ENCODE assay signal across 14 mouse cellular contexts in the genomic region with DNA sequence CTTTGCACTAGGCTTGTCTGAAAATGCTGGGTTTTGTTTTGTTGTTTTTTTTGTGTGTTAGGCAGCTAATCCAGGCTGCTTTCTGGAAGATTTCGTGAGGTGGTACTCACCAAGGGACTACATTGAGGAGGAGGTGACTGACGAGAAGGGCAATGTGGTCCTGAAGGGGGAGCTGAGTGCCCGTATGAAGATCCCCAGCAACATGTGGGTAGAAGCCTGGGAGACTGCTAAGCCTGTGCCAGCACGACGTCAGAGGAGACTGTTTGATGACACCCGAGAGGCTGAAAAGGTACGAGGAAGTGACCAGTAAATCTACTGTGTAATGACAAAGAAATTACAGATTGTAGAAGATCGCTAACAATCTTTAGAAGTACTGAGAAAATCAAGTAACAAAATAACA.
DNase-seq lines count a peak whose midpoint lies in the region; ATAC-seq and TF ChIP-seq lines count a peak whose summit lies in the region.
"Had no signal": no experiment of that assay in that cellular context is flagged by ENCODE, and none has a peak within 500 bp of the region (broad histone marks: within the 10 kb centered on the region; RNA-seq: fewer than 3 reads in every experiment).

No protein-coding gene starts in this region.

- peaks cover 57% of the 10 kb centered on the region for H3K36me3 ChIP-seq in forebrain, postnatal 0 days (ENCODE audit: insufficient read depth)
- peaks cover 40% of the 10 kb centered on the region for H3K36me3 ChIP-seq in forebrain, embryonic 16.5 days (ENCODE audit: control insufficient read depth, insufficient read depth)
- peaks cover 34% of the 10 kb centered on the region for H3K36me3 ChIP-seq in midbrain, postnatal 0 days (ENCODE audit: insufficient read depth, low read length)
- H3K36me3 ChIP-seq in midbrain, embryonic 10.5 days: peaks cover 94% of the 10 kb centered on the region
- H3K36me3 ChIP-seq in stomach, postnatal 0 days (ENCODE audit: control insufficient read depth, insufficient read depth, low read length): peaks cover 41% of the 10 kb centered on the region

- WGBS in forebrain, postnatal 0 days: 81% methylated on average over 8 of the region's 8 CpGs
- WGBS in forebrain, embryonic 16.5 days: 84% methylated on average over 8 of the region's 8 CpGs
- 74% methylated on average over 8 of the region's 8 CpGs for WGBS in midbrain, postnatal 0 days
- 83% methylated on average over 8 of the region's 8 CpGs for WGBS in midbrain, embryonic 10.5 days
- WGBS in stomach, postnatal 0 days: 73% methylated on average over 8 of the region's 8 CpGs

- no peak overlapping the region for H3K4me3 ChIP-seq in forebrain, postnatal 0 days (ENCODE audit: low read depth, low read length)
- H3K4me3 ChIP-seq in forebrain, embryonic 16.5 days (replicated peaks; ENCODE audit: low read length): no peak overlapping the region
- no peak overlapping the region for H3K4me3 ChIP-seq in midbrain, postnatal 0 days (ENCODE audit: low read depth, low read length)
- no peak overlapping the region for H3K4me3 ChIP-seq in midbrain, embryonic 10.5 days
- H3K4me3 ChIP-seq in stomach, postnatal 0 days (ENCODE audit: low read depth, low read length): no peak overlapping the region
- H3K4me3 ChIP-seq: kidney, embryonic 15.5 days; lung, embryonic 15.5 days; megakaryocyte, embryonic 14.5 days had no signal

- ATAC-seq in forebrain, postnatal 0 days: peak; percentile 61; the same call in 1 of the 2 replicates
- no peak for ATAC-seq in forebrain, embryonic 16.5 days
- ATAC-seq in midbrain, postnatal 0 days (ENCODE audit: low FRiP score): no peak
- no peak for ATAC-seq in stomach, postnatal 0 days (ENCODE audit: low FRiP score, low TSS enrichment)
- ATAC-seq in erythroblast, adult 5-6 weeks (replicated peaks; ENCODE audit: low FRiP score, poor library complexity, severe bottlenecking): no peak
- ATAC-seq: inflammation-experienced regulatory T-cells, adult 6 months had no signal

- peak; percentile 43 for TF ChIP-seq CTCF in forebrain, postnatal 0 days (IDR thresholded peaks at IDR 0.05; ENCODE audit: low read depth)
- peak; percentile 28; the same call in 1 of the 2 replicates for TF ChIP-seq CTCF in midbrain, postnatal 0 days (IDR thresholded peaks at IDR 0.05)
- TF ChIP-seq CTCF in stomach, postnatal 0 days (IDR thresholded peaks at IDR 0.05; ENCODE audit: low read depth): 0 out of 2 replicates have a peak, but pooled peaks have one; percentile 13

- TF ChIP-seq EP300 in stomach, postnatal 0 days (optimal IDR thresholded peaks at IDR 0.05): no peak

- H3K27ac ChIP-seq in forebrain, postnatal 0 days (ENCODE audit: low read depth, low read length): no peak overlapping the region
- H3K27ac ChIP-seq in forebrain, embryonic 16.5 days (ENCODE audit: low read length): no peak overlapping the region
- no peak overlapping the region for H3K27ac ChIP-seq in midbrain, postnatal 0 days (ENCODE audit: low read depth, low read length)
- H3K27ac ChIP-seq in midbrain, embryonic 10.5 days (replicated peaks): no peak overlapping the region
- no peak overlapping the region for H3K27ac ChIP-seq in stomach, postnatal 0 days (replicated peaks)
- H3K27ac ChIP-seq: kidney, embryonic 15.5 days; lung, embryonic 15.5 days had no signal

- DNase-seq in forebrain, postnatal 0 days: peak; percentile 32
- DNase-seq in heart, postnatal 10 days: peak; percentile 50 to 53
- no peak for DNase-seq in heart, postnatal 25 days (ENCODE audit: low spot score)
- DNase-seq in midbrain, postnatal 0 days (ENCODE audit: low spot score): peak; percentile 27
- no peak for DNase-seq in midbrain, embryonic 10.5 days (ENCODE audit: low spot score)
- no peak for DNase-seq in stomach, postnatal 0 days (ENCODE audit: low spot score)
- DNase-seq: B cell, adult 2 months; thymus, adult 2 months had no signal

- intact Hi-C loops in heart, postnatal 10 days (cut with DNase I): loop anchor here (5.0 kb wide), 1 partner anchor 205 kb away; no protein-coding TSS in a partner anchor
- intact Hi-C loops in heart, postnatal 25 days (cut with DNase I): loop anchor here (5.0 kb wide), 1 partner anchor 210 kb away; no protein-coding TSS in a partner anchor

- no peak overlapping the region for H3K9ac ChIP-seq in forebrain, postnatal 0 days
- H3K9ac ChIP-seq in forebrain, embryonic 16.5 days (replicated peaks; ENCODE audit: low read depth, low read length): no peak overlapping the region
- H3K9ac ChIP-seq in midbrain, postnatal 0 days (replicated peaks; ENCODE audit: low read length, poor library complexity, severe bottlenecking): no peak overlapping the region
- H3K9ac ChIP-seq in stomach, postnatal 0 days (ENCODE audit: low read length): no peak overlapping the region
- H3K9ac ChIP-seq: kidney, embryonic 15.5 days; lung, embryonic 15.5 days had no signal

- no peaks in the 10 kb centered on the region for H3K9me3 ChIP-seq in forebrain, postnatal 0 days (ENCODE audit: low read length)
- H3K9me3 ChIP-seq in forebrain, embryonic 16.5 days (ENCODE audit: control insufficient read depth, low read length): no peaks in the 10 kb centered on the region
- no peaks in the 10 kb centered on the region for H3K9me3 ChIP-seq in midbrain, postnatal 0 days (ENCODE audit: low read length)
- H3K9me3 ChIP-seq in midbrain, embryonic 10.5 days (replicated peaks): peaks cover 8% of the 10 kb centered on the region; the same call in 1 of the 2 replicates
- H3K9me3 ChIP-seq in stomach, postnatal 0 days (ENCODE audit: control insufficient read depth, low read length): no peaks in the 10 kb centered on the region
- H3K9me3 ChIP-seq: lung, embryonic 15.5 days had no signal

- no peaks in the 10 kb centered on the region for H3K4me1 ChIP-seq in forebrain, postnatal 0 days (ENCODE audit: insufficient read depth)
- no peaks in the 10 kb centered on the region for H3K4me1 ChIP-seq in forebrain, embryonic 16.5 days (replicated peaks; ENCODE audit: control insufficient read depth, insufficient read depth, low read length)
- H3K4me1 ChIP-seq in midbrain, postnatal 0 days (ENCODE audit: insufficient read depth, low read length): no peaks in the 10 kb centered on the region
- H3K4me1 ChIP-seq in midbrain, embryonic 10.5 days: no peaks in the 10 kb centered on the region
- H3K4me1 ChIP-seq in stomach, postnatal 0 days (replicated peaks; ENCODE audit: control insufficient read depth, insufficient read depth): no peaks in the 10 kb centered on the region
- H3K4me1 ChIP-seq: kidney, embryonic 15.5 days; lung, embryonic 15.5 days had no signal

- no peaks in the 10 kb centered on the region for H3K27me3 ChIP-seq in forebrain, postnatal 0 days (ENCODE audit: insufficient read depth, low read length)
- H3K27me3 ChIP-seq in forebrain, embryonic 16.5 days (replicated peaks; ENCODE audit: control insufficient read depth, insufficient read depth, low read length): no peaks in the 10 kb centered on the region
- H3K27me3 ChIP-seq in midbrain, postnatal 0 days (ENCODE audit: insufficient read depth, low read length): no peaks in the 10 kb centered on the region
- H3K27me3 ChIP-seq in midbrain, embryonic 10.5 days (ENCODE audit: low read depth, poor library complexity, severe bottlenecking): no peaks in the 10 kb centered on the region
- H3K27me3 ChIP-seq in stomach, postnatal 0 days (ENCODE audit: control insufficient read depth, insufficient read depth, low read length): no peaks in the 10 kb centered on the region
- H3K27me3 ChIP-seq: kidney, embryonic 15.5 days; lung, embryonic 15.5 days; megakaryocyte, embryonic 14.5 days had no signal

- no peak overlapping the region for H3K4me2 ChIP-seq in forebrain, postnatal 0 days (ENCODE audit: low read depth)
- no peak overlapping the region for H3K4me2 ChIP-seq in forebrain, embryonic 16.5 days (ENCODE audit: low read length)
- H3K4me2 ChIP-seq in midbrain, postnatal 0 days (ENCODE audit: low read depth, low read length, poor library complexity, severe bottlenecking): no peak overlapping the region
- no peak overlapping the region for H3K4me2 ChIP-seq in stomach, postnatal 0 days (replicated peaks; ENCODE audit: low read depth)
- H3K4me2 ChIP-seq: kidney, embryonic 15.5 days; lung, embryonic 15.5 days had no signal

Comparison
In these comparisons a context has a peak if more than half of its experiments do, and no peak if none do; other contexts are left out.
1. DNase-seq: peak in forebrain, postnatal 0 days (single experiment), heart, postnatal 10 days (2 of 2) and midbrain, postnatal 0 days (single experiment); none in heart, postnatal 25 days (single experiment), midbrain, embryonic 10.5 days (single experiment) and stomach, postnatal 0 days (single experiment).
2. Peak in every context shown above with its lines, with median percentiles within 50 percentile points of each other: CTCF ChIP-seq.